Mouse (Mus musculus) frontal cortex, adult 2 months (tissue): ENCODE data around the gene Anxa10. TPM values are rescaled to one million over a fixed set of nuclear protein-coding genes. Genes with fewer than 3 reads are reported as not detected.

Source experiments
- DNase-seq, 2 experiments: peaks; one replicate each; pipeline ENCODE4 v3.0.0; 2022; ENCODE audit warnings: low spot score in 1 of 2; ENCODE audit errors: extremely low spot score in 1 of 2
- polyA plus RNA-seq: library from polyadenylated mRNA; depleted of rRNA; stranded (reverse); fragments of >200 nt; gene quantifications from 2 replicates; pipeline ENCODE4 v1.2.3, GENCODE M21; 2012; rRNA removed

The Anxa10 gene
- 0.10 and 0.27 TPM in 2 replicates for polyA plus RNA-seq

- DNase-seq = no peak
Measured at GRCm38 (mm10) chr8:62123098-62123497, at the start of gene Anxa10. Gene Anxa10 (minus strand): TSS chr8:62123150.

DNA sequence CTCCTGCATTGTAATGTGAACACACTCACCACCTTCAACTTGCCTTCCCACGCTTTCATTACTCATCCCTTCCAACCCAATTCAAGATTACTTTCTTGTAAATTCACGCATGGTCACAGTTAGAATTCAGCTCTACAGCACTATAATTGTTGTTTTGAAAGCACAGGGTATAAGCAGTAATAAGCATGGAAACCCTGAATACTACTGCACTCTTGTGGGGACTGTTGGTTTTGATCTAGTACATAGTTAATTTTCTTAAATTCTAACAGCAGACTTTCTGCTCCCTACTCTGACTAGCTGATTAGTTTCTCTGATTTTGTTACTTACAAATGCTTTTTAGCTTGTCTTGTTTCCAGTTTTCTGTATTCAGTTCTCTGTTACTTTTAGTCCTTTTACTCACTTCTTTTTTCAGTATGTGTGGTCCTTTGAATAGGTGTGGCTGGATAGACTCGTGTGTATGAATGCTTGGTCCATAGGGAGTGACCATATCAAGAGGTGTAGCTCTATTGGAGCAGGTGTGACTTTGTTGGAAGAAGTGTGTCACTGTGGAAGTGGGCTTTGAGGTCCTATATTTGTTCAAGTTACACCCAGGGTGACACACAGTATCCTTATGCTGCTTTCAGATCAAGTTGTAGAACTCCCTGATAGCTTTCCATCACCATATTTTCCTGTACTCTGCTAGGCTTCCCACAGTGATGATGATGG is 9.9 kb upstream of the Anxa10 start:
- no peak for DNase-seq

- DNase-seq = no peak
Measured at GRCm38 (mm10) chr8:62097213-62097612, 25.7 kb downstream of the Anxa10 start.

DNA sequence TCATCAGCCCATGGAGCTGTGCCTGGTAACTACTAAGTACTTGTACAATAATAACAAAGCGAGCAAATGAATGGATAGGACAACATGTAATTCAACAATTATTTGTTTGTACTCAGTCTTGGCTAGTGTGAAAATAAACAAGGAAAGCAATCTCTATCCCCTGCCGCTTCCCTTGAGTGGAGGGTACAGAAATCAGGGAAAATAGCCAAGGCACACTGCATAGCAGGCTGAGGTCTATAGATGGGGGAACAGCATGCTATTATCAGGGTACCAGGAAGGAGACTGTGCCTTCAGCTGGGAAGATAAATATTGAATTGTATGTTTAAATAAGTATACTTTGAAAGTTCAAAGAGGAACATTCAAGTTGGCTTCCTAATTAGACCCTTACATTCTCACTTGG is 41.1 kb downstream of the Anxa10 start:
- no peak for DNase-seq

- DNase-seq = peak in 1 of 2 experiments; percentile 81
Measured at GRCm38 (mm10) chr8:62080195-62080802, 42.7 kb downstream of the Anxa10 start.

DNA sequence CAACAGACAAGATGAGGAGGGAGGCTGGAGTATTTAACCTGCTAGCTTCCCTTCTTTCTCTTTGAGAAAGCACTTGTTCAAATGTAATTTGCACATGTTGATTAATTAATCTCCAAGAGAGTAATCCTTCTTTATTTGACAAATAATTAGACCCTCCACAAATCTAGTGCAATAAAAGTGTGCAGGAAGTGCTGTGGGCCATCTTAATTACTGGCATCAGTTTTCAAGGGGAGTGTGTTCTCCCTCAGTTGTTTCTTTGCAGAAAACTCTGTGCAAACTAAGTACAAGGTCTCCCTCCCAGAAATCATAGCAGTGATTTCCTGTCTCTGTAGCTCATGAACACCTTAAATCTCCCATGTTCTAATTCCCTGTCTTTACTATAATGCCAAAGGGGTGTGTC is 54.6 kb downstream of the Anxa10 start:
- no peak for DNase-seq

GRCm38 (mm10) chr8:62060357-62060756 is 62.6 kb downstream of the Anxa10 start:
- peak in 1 of 2 experiments; percentile 46 for DNase-seq

GRCm38 (mm10) chr8:62046809-62047208 is 76.1 kb downstream of the Anxa10 start:
- DNase-seq = no peak

- DNase-seq = no peak
Measured at GRCm38 (mm10) chr8:62034351-62034750, 88.6 kb downstream of the Anxa10 start.

DNA sequence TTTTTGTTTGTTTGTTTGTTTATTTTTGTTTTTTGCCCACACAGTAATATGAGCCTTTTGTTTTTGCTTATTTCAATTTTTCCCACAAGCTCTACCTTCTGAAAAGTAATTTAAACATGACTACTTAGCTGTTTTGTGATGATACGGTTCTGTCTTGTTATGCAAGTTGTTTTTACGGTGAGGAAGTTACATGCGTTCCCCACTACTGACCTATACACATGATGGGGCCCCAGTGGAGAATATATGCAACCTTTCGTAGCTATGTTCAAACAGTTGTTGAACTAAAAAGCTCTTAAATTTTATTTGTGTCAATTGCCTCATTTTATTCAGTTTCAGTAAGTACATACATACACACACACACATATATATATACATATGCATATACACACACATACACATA is 108.4 kb downstream of the Anxa10 start:
- DNase-seq = no peak

GRCm38 (mm10) chr8:62014166-62014565 is 108.8 kb downstream of the Anxa10 start:
- no peak for DNase-seq

Other genes with a start within 250 kb of the Anxa10 start
- gene Palld, start 220.5 kb downstream of the Anxa10 start, polyA plus RNA-seq = 3.3 and 3.7 TPM in 2 replicates
- gene Ddx60, start 195.1 kb downstream of the Anxa10 start, polyA plus RNA-seq = 0.55 and 0.72 TPM in 2 replicates